Mouse (Mus musculus) WW6 (cell line): ENCODE results near the gene Trim43c.
"Not testable (repeated sequence)": the region's sequence is repeated elsewhere in the genome, so short reads cannot be mapped to it uniquely, and the experiment has no call there.

Experiments
- DNase-seq: peaks from one replicate; pipeline ENCODE4 v3.0.0-alpha.2; 2013; ENCODE audit warnings: low read depth, low spot score

Trim43c gene

GRCm38 (mm10) chr9:88838864-88839263, at the start of gene Trim43c:
Gene Trim43c, plus strand, starts transcription at chr9:88839164.
- DNase-seq: not testable (repeated sequence)

- DNase-seq: not testable (repeated sequence)
Observed at GRCm38 (mm10) chr9:88853072-88853471, 14.1 kb downstream of the Trim43c start.

- DNase-seq: peak; percentile 50
Observed at GRCm38 (mm10) chr9:88858566-88859492, 19.9 kb downstream of the Trim43c start.
